Mouse (Mus musculus): ENCODE measurements around the gene Abhd14b.

The Abhd14b gene

DNA sequence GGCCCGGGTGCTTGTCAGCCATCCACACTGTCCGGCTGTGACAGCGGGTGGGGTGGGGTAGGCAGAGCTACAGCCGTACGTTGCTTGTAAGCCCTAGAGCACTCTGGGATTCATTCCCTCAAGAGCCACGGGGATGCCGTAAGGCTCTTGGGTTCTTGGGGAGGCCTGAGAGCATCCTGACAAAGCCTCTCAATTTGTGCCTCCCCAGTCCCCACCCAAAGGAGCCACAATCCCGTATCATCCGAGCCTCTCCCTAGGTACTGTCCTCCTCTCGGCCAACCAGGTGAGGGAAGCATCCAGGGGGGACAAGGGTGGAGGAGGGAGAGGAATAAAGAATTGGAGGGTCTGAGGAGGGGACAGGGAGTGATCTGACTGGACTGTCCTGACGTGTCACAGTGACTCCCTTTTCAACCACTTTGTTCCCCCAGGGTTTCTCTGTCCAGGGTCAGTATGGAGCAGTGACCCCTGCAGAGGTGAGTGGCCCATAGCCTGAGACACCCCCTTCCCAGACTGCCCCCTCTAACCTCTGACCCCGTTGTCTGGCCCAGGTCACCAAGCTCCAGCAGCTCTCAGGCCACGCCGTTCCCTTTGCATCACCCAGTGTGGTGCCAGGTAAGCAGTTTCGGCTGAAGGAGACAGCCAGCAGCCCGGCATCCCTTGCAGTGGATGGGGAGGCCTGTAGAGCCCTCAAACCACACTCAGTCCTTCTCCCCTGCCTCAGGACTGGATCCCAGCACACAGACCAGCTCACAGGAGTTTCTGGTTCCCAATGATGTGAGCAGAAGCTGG, 14.6 kb downstream of the Abhd14b start:
- peak; percentile 80 for DNase-seq

DNA sequence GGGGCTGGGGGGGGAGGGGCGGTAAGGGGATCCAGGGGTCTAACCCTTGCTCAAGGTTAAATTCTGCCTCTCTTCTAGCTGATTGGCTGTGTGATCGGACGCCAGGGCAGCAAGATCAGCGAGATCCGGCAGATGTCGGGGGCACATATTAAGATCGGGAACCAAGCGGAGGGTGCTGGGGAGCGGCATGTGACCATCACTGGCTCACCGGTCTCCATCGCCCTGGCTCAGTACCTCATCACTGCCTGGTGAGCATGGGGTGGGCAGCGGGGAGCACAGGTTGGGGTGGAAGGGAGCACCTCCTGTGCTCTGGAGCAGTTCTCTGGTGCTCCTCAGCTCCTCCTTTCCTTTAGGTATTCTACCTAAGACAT, 15.2 kb downstream of the Abhd14b start:
- DNase-seq: peak; percentile 74

DNA sequence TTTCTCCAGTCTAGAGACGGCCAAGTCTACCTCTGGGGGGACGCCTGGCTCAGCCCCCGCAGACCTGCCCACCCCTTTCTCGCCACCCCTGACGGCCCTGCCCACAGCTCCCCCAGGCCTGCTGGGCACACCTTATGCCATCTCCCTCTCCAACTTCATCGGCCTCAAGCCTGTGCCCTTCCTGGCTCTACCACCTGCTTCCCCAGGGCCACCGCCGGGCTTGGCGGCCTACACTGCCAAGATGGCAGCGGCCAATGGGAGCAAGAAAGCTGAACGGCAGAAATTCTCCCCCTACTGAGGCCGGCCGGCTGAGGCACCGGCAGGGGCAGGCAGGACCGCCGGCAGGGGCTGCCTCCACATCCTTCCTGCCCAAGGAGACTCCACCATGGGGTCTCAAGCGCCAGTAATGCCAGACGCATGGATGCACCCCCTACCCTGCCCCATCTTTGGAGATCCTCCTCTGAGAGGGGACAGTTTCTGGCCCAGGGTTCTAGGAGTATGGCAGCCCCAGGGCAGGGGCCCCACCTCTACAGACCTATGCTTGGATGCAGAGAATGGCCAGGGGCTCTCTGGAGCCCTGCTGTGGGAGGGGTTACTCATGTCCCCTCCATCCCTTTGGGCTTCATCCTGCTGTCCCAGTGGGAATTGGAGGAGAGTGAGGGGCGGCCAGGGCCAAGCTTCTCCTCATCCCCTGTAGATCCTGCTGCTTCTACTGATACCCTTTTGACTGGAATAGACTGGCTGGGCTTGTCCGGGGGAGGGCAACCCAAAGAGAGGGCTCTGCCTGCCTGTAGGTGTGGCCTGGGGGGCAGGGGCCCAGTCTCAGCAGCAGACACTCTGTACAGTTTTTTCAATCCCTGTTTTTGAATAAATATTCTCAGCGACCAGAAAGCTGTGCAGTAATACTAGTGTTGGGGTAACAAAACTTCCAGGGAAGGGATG, 16.1 kb downstream of the Abhd14b start:
- peak; percentile 95 for DNase-seq

DNA sequence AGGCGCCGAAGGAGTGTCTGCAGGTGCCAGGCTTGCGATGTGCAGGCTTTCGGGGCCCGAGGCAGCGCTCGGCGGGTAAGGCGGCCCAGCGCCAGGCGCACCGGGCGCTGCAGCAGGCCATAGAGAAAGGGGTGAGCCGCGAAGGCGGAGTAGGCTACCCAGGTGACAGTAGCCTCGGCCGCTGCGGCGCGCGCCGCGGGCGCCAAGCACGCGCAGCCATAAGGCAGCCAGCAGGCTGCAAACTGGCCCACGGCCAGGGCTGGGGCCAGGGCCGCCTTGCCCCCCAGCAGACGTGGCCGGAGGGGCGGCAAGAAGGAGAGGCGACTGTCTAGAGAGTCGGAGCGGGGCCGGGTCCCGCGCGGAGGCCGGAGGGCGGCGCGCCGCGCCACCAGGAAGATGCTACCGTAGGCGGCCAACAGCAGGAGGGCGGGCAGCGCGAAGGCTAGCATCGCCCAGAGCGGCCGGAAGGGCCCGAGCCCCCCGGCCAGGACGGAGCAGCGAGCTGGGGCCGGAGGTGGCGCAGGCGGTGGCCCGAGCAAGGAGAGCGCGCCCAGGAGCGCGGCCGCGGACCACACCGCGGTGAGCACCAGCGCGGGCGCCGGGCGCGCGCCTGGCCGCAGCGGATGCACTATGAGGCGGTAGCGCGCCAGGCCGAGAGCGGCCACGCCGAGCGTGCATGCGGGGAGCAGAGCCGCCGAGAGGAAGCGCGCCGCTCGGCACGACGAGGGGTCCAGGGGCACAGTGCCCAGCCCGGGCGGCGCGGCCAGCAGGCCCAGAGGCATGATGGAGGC, 17.7 kb downstream of the Abhd14b start:
- DNase-seq: peak; percentile 94

DNA sequence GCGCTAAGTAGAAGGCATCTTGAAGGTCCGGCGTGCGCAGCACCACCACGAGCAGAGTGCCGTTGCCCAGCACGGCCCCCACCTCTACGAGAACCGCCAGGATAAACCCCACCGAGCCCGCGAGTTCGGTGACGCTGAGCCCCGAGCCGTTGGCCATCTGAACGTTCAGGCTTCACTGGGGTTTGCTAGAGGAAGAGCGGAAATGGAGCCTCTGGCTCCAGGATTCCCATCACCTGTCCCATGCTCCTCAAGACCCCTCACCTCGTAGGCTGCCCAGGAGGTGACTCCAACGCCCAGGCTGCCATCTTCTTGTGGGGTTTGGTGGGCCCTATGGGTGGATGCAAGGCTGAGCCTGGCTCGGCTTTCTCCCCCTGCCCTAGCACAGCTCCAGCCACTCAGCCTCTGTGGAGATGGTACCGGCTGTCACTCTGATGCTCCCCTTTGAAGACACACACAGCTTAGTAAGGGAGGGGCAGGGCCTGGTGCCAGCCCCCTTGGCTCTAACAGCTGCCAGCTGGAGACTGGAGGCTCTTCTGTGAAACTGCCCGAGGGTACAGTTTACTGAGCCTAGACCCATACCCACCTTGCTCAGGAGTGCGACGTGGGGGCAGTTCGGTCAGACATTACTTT, 18.4 kb downstream of the Abhd14b start, which contains the start of gene Gpr62:
Gene Gpr62, minus strand, starts transcription at position 368 of the 630 bp plus-strand sequence.
- peak; percentile 91 for DNase-seq

DNA sequence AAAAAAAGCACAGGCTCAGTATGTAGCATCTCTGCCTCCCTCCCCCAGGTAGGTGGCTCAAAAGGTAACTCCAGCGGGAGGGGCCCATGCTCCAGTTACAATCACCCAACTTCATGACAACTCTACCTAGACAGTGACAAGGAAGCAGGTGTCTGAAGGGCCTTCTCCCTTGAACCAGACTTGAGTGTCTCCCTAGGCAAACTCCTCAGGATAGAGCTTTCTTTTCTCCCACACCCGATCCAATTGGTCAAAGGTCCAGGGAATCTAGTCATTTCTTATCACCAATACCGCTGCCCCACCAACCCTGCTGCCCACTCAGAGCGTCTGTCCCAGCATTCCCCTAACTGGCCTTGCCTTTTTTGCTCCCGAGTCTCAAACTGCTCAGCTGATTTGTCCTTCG, 19.5 kb downstream of the Abhd14b start:
- DNase-seq: peak; percentile 50

DNA sequence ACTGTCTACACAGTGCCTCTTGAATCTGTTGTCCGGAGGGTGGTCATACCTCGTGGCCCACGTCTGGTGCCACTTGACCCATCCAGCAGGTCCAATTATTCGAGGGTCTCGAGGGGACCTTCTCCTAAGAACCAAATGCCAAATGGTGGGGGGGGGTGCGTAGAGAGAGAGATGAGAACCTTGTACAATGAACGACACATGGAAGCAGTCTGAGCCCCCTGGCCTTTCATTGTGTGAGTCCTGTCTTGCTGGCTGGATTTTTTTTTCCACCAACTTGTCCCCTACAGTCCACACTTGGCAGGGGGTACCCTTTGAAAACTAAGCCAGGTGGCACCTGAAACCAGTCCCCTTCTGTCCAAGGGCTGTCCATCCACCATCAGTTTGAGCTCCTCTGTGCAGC, 20.5 kb downstream of the Abhd14b start:
- peak; percentile 38 for DNase-seq

DNA sequence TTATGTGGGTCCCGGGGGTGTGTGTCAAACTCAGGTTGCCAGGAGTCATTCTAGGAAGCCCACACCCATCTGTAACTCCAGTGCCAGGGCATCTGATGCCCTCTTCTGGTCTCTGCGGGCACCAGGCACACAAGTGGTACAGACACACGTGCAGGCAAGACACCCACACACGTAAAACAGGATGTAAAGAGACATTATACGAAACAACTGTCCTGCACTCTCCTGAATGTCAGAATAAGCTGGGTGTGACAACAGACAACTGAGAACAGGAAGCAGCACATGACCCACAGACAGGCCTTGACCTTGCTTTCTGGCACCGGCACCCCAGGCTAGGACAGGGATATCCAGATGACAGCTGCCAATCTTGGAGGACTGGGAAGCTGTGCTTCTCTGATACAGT, 22.1 kb downstream of the Abhd14b start:
- peak; percentile 53 for DNase-seq

DNA sequence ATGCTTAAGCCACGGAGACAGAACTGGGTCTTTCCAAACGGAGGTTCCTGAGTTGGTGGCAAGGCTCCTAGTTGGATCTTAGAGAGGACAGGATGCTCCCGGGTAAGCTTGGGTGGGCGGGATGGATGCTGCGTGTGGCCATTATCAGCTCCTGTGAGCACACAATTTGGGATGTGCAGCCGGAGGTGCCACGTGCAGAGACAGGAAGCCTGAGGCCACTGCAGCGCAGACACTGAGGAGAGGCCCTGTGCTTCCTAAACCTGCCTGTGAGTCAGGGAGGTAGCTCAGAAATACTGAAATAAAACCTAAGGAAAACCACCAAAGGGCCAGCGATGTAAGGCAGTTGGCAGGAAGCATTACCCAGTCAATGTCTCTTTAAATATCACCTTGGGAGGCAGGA, 22.5 kb downstream of the Abhd14b start:
- peak; percentile 36 for DNase-seq

DNA sequence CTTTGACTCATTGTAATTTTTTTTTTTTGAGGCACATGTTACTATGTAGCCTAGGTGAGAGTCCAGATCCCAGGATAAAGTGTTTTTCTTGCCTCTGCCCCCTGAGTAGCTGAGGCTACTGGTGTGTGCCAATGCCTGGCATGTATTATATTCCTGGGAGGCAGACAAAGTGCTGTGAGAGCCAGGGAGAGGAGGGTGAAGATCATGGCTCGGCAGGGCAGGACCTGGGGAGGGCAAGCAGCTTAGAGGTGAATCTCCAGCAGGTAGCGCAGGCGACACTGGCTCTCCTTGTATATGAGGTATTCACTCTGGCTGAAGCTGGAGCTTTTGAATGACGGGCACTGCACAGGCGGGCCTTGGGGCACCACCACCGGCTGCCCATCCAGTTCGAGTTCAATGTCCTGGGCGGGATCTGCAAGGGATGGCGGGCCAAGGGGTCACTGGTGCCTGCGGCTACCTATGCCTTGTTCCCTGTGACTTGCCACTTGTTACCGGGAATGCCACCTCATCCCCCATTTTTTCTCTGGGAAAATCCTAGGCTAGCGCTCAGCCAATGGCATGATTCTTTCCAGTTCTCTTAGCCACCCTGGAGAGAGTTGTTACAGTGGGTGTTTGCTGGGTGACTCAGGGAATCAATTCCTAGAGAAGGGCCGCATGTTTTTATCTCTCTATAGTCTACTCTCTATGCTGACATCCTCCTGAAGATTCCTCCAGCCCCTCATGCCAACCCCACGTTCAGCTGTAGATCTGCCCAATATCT, 23.9 kb downstream of the Abhd14b start:
- DNase-seq: peak; percentile 45

DNA sequence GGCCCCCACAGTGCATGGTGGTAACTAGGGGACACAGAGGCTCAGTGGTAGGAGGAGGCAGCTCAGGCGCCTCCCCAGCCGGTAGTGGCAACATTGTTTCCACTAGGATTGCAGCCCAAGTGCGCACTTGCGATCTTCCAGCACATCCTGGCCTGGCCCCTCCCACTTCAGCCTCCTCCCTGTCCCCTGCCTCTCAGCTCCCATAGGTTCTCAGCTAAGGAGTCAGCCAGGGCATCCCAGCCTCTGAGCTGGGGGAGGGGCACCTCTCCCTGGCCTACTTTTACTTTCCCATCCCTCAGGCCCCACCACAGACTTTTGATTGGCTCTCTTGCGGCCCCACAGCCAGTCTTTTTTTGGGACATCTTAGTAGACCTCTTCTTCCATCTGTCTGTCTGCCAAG, 24.6 kb downstream of the Abhd14b start:
- peak; percentile 73 for DNase-seq

DNA sequence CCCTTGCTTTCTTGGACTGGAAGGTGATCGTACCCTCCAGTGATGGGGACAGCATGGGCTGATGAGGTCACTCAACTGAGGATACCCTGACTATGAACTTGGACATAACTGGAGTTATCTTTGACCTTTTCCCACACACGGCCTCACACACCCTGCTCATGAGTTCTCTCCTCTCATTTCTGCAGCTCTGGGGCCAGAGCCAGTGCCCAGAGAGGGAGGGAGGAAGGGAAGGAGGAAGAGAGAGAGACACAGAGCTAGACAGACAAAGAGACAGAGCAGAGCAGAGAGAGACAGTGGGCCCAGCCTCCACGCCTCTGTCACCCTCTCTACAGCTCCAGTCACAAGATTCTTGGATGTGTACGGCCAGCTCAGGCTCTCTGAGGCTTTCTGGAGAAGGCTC, 25.1 kb downstream of the Abhd14b start:
- peak; percentile 53 for DNase-seq

DNA sequence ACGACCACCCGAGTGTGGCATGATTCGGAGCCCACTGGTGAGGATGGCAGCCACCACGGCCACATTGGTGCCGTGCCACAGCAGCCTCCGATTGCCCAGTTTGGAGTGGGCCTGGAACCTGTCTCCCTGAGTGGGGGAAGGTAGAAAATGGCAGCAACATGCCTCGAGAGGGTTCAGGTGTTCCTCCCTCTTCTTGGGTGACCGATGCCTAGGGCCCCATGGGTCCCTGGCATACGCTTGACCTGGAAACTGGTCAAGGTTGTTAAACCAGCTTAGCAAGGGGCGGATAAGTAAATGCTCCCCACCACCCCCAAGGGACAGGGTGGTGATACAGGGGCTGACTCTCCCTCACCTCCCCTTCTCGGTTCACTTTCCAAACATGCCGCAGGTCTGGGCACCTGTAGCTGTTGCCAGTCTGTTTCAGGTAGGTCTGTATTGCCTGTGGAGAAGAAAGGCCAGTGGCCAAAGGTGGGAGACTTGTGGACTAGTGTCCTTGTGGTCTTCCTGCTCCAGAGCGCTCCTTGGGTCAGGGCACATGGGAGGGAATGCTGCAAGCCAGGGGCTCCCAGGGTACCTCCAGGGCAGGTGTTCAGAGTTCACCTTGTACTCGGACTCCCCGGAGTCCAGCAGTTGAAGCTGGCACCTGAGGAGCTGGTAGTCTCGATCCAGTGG, 26.0 kb downstream of the Abhd14b start:
- DNase-seq: peak; percentile 78

DNA sequence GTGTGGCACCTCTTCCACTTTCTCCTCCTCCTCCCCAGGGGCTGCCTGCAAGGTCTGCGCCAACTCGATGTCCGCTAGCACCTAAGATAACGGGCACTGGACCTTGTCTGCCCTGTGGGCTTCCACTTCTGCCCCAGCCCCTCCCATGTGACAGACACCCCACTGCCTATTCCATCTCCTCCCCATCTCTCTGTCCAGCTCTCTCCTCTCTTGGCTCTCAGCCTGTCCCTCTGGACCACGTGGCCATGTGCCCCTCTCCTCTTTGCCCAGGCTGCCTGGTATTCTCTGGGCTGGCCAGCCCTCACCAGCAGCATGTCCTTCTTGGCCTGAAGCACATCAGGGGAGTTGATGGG, 26.5 kb downstream of the Abhd14b start:
- no peak for DNase-seq

DNA sequence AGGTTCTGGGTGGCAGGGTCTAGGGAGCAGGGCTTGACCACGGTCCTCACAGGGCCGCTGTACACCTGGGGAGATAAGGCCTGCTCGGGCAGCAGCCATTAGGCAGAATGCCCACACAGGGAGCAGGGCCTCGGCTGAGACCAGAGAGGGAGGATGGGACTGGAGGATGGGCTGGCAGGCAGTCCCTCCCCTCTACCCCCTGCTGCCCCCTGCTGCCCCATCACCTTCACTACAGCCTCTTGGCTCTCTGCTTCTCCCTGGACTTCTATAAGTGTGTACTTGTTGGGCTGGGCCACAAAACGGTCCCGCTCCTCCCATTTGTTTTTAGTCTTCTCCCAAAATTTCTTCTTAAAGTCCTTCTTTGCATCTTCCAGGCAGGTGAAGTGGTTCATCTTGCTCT, 27.2 kb downstream of the Abhd14b start:
- peak; percentile 87 for DNase-seq

DNA sequence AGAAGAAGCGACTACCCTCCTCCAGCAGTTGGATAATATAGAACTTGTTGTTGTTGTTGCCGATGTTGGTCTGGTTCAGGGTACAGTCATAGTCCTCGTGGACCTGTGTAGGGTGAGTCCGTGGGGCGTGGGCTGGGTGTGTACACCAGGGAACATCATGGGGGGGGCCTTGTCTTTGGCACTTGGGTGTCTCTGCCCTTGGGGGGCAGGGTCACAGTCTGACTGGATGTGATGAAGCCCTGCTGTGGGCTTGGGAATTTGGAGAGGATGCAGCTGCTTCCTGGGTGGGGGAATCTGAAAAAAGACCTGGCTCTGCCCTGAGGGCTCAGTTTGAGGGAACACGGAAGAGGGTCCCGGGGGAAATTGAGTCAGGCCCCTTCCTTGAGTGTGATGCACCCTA, 27.8 kb downstream of the Abhd14b start:
- DNase-seq: peak; percentile 76

DNA sequence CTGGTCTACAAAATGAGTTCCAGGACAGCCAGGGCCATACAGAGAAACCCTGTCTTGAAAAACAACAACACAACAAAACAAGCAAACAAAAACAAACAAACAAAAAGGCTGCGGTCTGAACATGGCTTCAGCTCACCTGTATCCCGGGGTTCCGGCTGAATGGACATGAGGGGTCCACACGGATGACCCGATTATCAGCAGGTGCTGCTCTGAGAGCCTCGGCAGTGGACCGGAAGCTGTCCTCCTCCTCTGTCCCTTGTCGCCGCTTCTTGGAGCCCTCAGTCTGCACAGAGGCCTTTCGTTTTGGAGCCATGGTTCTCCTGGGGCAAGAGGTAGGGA, 28.4 kb downstream of the Abhd14b start, which contains the start of gene Rrp9:
Gene Rrp9, plus strand, starts transcription at position 301 of the 339 bp plus-strand sequence.
- no peak for DNase-seq

DNA sequence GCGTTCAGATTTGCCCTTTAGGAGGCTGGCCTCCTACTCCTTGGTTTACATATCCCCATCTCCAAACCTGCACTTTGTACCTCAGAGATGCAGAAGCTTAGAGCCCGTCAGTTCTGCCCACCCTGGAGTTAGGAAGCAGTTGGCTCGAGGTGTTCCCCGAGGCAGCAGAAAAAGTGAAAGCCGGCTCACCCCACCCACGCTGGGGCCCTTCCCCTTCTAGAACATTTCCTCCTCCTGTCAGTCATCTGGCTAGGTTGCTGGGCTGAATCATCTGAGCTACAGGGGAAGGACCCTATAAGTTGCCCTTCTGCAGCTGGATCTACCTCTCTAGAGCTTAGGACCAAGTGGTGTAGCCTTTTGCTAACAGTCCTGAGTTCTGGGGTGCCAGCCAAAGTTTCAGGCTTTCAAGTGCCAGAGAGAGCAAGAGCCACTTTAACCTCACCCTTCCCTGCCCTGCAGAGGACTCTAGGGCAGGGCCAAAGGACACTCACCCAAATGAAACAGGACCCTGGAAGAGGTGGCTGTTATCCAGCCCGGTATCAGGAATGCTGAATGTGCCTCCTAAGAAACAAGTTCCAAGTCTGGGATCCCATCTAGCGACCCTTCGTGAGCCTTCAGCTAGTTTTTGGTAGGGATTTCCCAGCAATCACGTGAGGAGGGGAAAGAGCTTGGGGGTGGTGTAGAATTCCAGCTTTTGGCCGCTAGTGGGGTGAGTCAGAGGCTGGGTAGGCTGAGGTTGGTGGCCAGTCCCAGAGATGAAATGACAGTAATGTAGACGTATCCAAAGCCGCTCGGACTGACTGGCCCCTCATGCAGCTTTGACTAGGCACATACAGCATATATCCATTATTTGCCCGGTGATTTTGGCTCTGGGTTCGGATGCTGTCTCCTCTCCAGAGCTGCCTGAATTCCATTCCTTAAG, 29.0 kb downstream of the Abhd14b start:
- DNase-seq: no peak

DNA sequence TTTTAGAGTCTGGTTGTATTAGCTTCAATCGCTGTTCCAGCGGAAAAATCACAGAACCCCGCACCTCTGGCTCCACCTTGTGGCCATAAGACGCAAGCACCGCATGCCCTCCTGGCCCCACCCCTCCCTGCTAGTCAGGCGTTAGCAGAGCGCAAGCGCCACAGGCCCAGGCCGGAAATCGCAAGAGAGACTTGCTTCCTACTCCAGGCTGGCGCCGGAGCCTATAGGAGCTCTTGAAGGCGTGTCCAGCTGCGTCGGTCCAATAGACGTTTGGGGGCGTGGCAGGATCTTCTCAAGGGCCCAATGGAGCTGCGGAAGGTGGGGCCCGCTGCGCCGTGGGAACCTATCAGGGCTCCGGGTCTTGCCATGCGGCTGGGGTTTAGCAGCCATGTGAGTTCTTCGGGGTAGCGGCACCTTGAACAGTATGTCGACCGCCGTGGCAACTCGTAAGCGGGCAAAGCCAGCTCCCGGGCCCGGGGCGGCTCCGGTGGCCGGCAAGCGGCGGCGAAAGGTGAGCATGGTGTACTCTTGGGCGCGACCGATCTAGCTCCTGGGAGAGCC, 29.7 kb downstream of the Abhd14b start, which contains the start of gene Parp3:
Gene Parp3, minus strand, starts transcription at position 26 of the 561 bp plus-strand sequence.
- DNase-seq: peak; percentile 100

DNA sequence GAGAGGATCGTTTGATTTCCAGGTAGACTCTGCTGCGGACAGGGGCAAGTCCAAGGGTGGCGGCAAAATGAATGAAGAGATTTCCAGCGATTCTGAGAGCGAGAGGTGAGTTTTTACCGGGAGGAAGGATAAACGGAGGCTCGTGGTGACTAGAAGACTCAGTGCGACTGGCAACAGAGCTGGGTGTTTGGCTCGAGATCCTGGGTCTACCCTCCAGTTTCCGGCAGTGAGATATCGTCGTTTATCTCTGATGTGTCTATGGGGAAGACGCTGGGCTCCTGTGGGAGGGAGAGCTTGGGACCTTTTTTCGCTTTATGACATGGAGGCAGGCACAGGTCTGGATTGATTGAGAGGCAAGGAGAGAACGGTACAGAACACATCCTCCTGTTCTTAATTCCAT, 30.4 kb downstream of the Abhd14b start:
- no peak for DNase-seq
